9 mouse cellular contexts compared by ENCODE assay signal in genomic region chr8:113632634-113633033, GRCm38 (mm10). TPM values are rescaled to one million over a fixed set of nuclear protein-coding genes. Genes with fewer than 3 reads are reported as not detected.
A peak's percentile ranks its signal among the peaks of the same experiment; 100 is the strongest.
DNase-seq lines count a peak whose midpoint lies in the region; ATAC-seq and TF ChIP-seq lines count a peak whose summit lies in the region.
"Had no signal": no experiment of that assay in that cellular context is flagged by ENCODE, and none has a peak within 500 bp of the region (broad histone marks: within the 10 kb centered on the region; RNA-seq: fewer than 3 reads in every experiment).

No protein-coding gene starts in this region.

- peak; percentile 41 for TF ChIP-seq CTCF in liver, adult 2 months (IDR thresholded peaks at IDR 0.05; ENCODE audit: low read depth, low read length)
- peak; percentile 82 for TF ChIP-seq CTCF in stomach, postnatal 0 days (IDR thresholded peaks at IDR 0.05; ENCODE audit: low read depth)

- no peak overlapping the region for H3K27ac ChIP-seq in liver, adult 2 months (replicated peaks; ENCODE audit: insufficient read depth, low read depth, low read length)
- H3K27ac ChIP-seq in stomach, postnatal 0 days (replicated peaks) = no peak overlapping the region

- no peaks in the 10 kb centered on the region for H3K79me2 ChIP-seq in liver, adult 2 months (ENCODE audit: control insufficient read depth, insufficient read depth, low read length)

- 7% methylated on average over 3 of the region's 3 CpGs for WGBS in liver, adult 2 months
- WGBS in stomach, postnatal 0 days = 9% methylated on average over 3 of the region's 3 CpGs

- peaks cover 8% of the 10 kb centered on the region for H3K4me1 ChIP-seq in liver, adult 2 months (ENCODE audit: control insufficient read depth, insufficient read depth, low read length)
- 0 out of 2 replicates have a peak, but pooled peaks cover 3% of the 10 kb centered on the region for H3K4me1 ChIP-seq in stomach, postnatal 0 days (replicated peaks; ENCODE audit: control insufficient read depth, insufficient read depth)

- H3K4me2 ChIP-seq in stomach, postnatal 0 days (replicated peaks; ENCODE audit: low read depth) = no peak overlapping the region

- no peak overlapping the region for H3K4me3 ChIP-seq in liver, adult 2 months (ENCODE audit: insufficient read depth, low read depth, low read length)
- no peak overlapping the region for H3K4me3 ChIP-seq in stomach, postnatal 0 days (ENCODE audit: low read depth, low read length)

- no peaks in the 10 kb centered on the region for H3K36me3 ChIP-seq in liver, adult 2 months (ENCODE audit: control insufficient read depth, insufficient read depth, low read length)
- no peaks in the 10 kb centered on the region for H3K36me3 ChIP-seq in stomach, postnatal 0 days (ENCODE audit: control insufficient read depth, insufficient read depth, low read length)

- no peak for ATAC-seq in stomach, postnatal 0 days (ENCODE audit: low FRiP score, low TSS enrichment)

- no peak overlapping the region for H3K9ac ChIP-seq in liver, adult 2 months (ENCODE audit: low read depth, low read length)
- no peak overlapping the region for H3K9ac ChIP-seq in stomach, postnatal 0 days (ENCODE audit: low read length)

- peak; percentile 40 for DNase-seq in adrenal gland, postnatal 10 days
- DNase-seq in adrenal gland, adult 8-10 months = no peak
- DNase-seq in liver, adult 2 months (ENCODE audit: extremely low read depth, low read depth, low spot score) = peak; percentile 54
- DNase-seq in liver = no peak
- DNase-seq in brain, embryonic 18.5 days (ENCODE audit: low read depth, low spot score) = peak; percentile 49
- peak; percentile 65 for DNase-seq in induced T-regulatory cell, adult 2 months (ENCODE audit: low read depth)
- no peak for DNase-seq in stomach, postnatal 0 days (ENCODE audit: low spot score)
- DNase-seq in spleen, adult 12 weeks (ENCODE audit: low spot score) = no peak

- H3K27me3 ChIP-seq in liver, adult 2 months (ENCODE audit: control insufficient read depth, insufficient read depth, low read length) = no peaks in the 10 kb centered on the region
- H3K27me3 ChIP-seq in stomach, postnatal 0 days (ENCODE audit: control insufficient read depth, insufficient read depth, low read length) = no peaks in the 10 kb centered on the region

- H3K9me3 ChIP-seq in stomach, postnatal 0 days (ENCODE audit: control insufficient read depth, low read length) = no peaks in the 10 kb centered on the region

- TF ChIP-seq EP300 in stomach, postnatal 0 days (optimal IDR thresholded peaks at IDR 0.05) = no peak

- no peak for TF ChIP-seq POLR2A in liver, adult 2 months (IDR thresholded peaks at IDR 0.05; ENCODE audit: extremely low read depth, insufficient read depth, low read length)

RNA-seq across cellular contexts. Expression of gene Mon1b, which starts 2.8 kb away (rescaled TPM):
- total RNA-seq in adrenal gland, postnatal 10 days (2021) = 10 to 100 TPM; 12.4 to 13.8 TPM
- 10 to 100 TPM; 21.1 to 25.5 (median 23.7) TPM for total RNA-seq in adrenal gland, adult 8-10 months (2022)
- total RNA-seq in liver, adult 2 months (2014; rRNA removed) = 3.6 and 4.4 TPM in 2 replicates
- 3.6 and 4.2 TPM in 2 replicates for polyA plus RNA-seq in liver, adult 2 months (2012; rRNA removed)
- 3.1 and 3.7 TPM in 2 replicates for polyA plus RNA-seq in stomach, postnatal 0 days (2015; fragmentation: Nextera tagmentation; extraction: Ambion mirVana)

RNA-seq across cellular contexts. Expression of gene Syce1l, which starts 10.4 kb away (rescaled TPM):
- total RNA-seq in adrenal gland, postnatal 10 days (2021) = under 1 TPM in 1 of 2 experiments, not detected in 1; 0.55 TPM
- total RNA-seq in adrenal gland, adult 8-10 months (2022) = under 1 TPM in 2 of 4 experiments, not detected in 2; 0.49 to 0.62 TPM
- total RNA-seq in liver, adult 2 months (2014; rRNA removed) = not detected in 2 replicates
- not detected in 2 replicates for polyA plus RNA-seq in liver, adult 2 months (2012; rRNA removed)
- not detected in 2 replicates for polyA plus RNA-seq in stomach, postnatal 0 days (2015; fragmentation: Nextera tagmentation; extraction: Ambion mirVana)
- polyA plus RNA-seq: liver, embryonic 16.5 days had no signal

Comparison
In these comparisons a context has a peak if more than half of its experiments do, and no peak if none do; other contexts are left out.
1. DNase-seq: peak in adrenal gland, postnatal 10 days (single experiment), liver, adult 2 months (single experiment), brain, embryonic 18.5 days (single experiment) and induced T-regulatory cell, adult 2 months (single experiment); none in adrenal gland, adult 8-10 months (single experiment), liver (single experiment), stomach, postnatal 0 days (single experiment) and spleen, adult 12 weeks (single experiment).